Mouse (Mus musculus): ENCODE results near the gene Tlx2.

GRCm38 (mm10) chr6:83023008-83023407 lies 47.1 kb downstream of the Tlx2 start:
- TF ChIP-seq CTCF (IDR thresholded peaks at IDR 0.05; ENCODE audit: low read depth, low read length) (no peak), POLR2A (IDR thresholded peaks at IDR 0.05; ENCODE audit: borderline replicate concordance, low read depth, low read length) (no peak)

Data from bone marrow macrophage, adult 2 months (primary cell).